Mouse (Mus musculus) 3134 (cell line): ENCODE data around the gene Rnf4.

ENCODE experiments used
- DNase-seq: peaks from one replicate; pipeline ENCODE4 v3.0.0-alpha.2; 2011; ENCODE audit warnings: low spot score; ENCODE audit not compliant: insufficient read length; ENCODE audit errors: extremely low read depth

The Rnf4 gene

DNA sequence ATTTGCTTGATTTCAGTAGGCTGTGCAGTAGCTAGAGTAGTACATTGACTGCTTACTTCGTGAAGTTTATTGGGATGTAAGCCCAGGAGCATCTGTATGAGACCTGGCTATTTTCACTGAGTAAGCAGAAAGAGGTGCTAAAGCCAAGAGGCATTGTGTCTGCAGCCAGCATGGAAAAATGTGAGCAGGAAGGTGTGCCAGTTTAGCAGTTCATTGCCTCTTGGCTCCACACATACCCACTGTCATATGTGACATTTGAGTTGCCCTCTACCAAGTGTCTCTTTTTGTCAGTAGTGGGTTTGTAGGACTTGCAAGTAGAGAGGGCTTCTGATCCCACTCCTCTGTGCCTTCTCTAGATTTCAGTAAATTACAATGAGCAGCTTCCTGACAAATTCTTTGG, 62.2 kb downstream of the Rnf4 start:
- no peak for DNase-seq
